Mouse (Mus musculus) neural tube, embryonic 11.5 days (tissue): ENCODE measurements around the gene H13. TPM values are rescaled to one million over a fixed set of nuclear protein-coding genes. Genes with fewer than 3 reads are reported as not detected.

Experiments used
- ATAC-seq: fragments of 200-750 bp; cut with Nextera tagmentation; 2 replicates; pipeline ENCODE4 v1.8.0; 2017; ENCODE audit warnings: moderate number of reproducible peaks, mild to moderate bottlenecking, moderate TSS enrichment, moderate library complexity; ENCODE audit not compliant: insufficient read depth, low FRiP score, low TSS enrichment
- DNase-seq: peaks from one replicate; pipeline ENCODE4 v3.0.0-alpha.2; 2015; ENCODE audit warnings: low spot score
- H3K27ac ChIP-seq: fragments of 300-500 bp; sonication (generic); 2 replicates; pipeline ENCODE4 v1.5.1; 2014; ENCODE audit warnings: low read depth, mild to moderate bottlenecking, low read length
- H3K27me3 ChIP-seq: fragments of 300-500 bp; sonication (generic); 2 replicates; pipeline ENCODE4 v1.6.1; 2014; ENCODE audit warnings: mild to moderate bottlenecking, low read length, mixed read lengths; ENCODE audit not compliant: control insufficient read depth, insufficient read depth
- H3K36me3 ChIP-seq: fragments of 300-500 bp; sonication (generic); 2 replicates; pipeline ENCODE4 v1.6.1; 2014; ENCODE audit warnings: mild to moderate bottlenecking, low read length, moderate library complexity, mixed read lengths; ENCODE audit not compliant: control insufficient read depth, insufficient read depth
- H3K4me1 ChIP-seq: fragments of 300-500 bp; sonication (generic); 2 replicates; pipeline ENCODE4 v1.6.1; 2014; ENCODE audit warnings: low read length, mixed read lengths; ENCODE audit not compliant: control insufficient read depth, insufficient read depth
- H3K4me2 ChIP-seq: fragments of 300-500 bp; sonication (generic); 2 replicates; pipeline ENCODE4 v1.6.1; 2014; ENCODE audit warnings: low read depth, mild to moderate bottlenecking, moderate library complexity
- H3K4me3 ChIP-seq: fragments of 300-500 bp; sonication (generic); 2 replicates; pipeline ENCODE4 v1.5.1; 2014; ENCODE audit warnings: low read depth, low read length
- H3K9ac ChIP-seq: fragments of 300-500 bp; sonication (generic); 2 replicates; pipeline ENCODE4 v1.6.1; 2014; ENCODE audit warnings: mild to moderate bottlenecking, low read length
- H3K9me3 ChIP-seq: fragments of 300-500 bp; sonication (generic); 2 replicates; pipeline ENCODE4 v1.6.1; 2016; ENCODE audit warnings: low read length; ENCODE audit not compliant: control insufficient read depth
- WGBS: fragments of 180-500 bp; shearing (Covaris S2); extraction: QIAGEN DNeasy Blood & Tissue Kit; methylation state at CpG from one replicate; pipeline ENCODE4 v1.1.7; 2014; 5-methylcytosine and 5-hydroxymethylcytosine counted together
- polyA plus RNA-seq: library from polyadenylated mRNA; unstranded; fragments of >200 nt; fragmentation: Nextera tagmentation; extraction: Ambion mirVana; gene quantifications from 2 replicates; pipeline ENCODE4 v1.2.1, GENCODE M21; 2014

The H13 gene
- 123 TPM in 2 replicates for polyA plus RNA-seq

GRCm38 (mm10) chr2:152669256-152669638 is at the start of gene H13:
TSS of gene H13 (plus strand) at chr2:152669461.
- ATAC-seq: peak; percentile 80
- H3K9me3 ChIP-seq: no peaks in the 10 kb centered on the region
- peak; percentile 97 for DNase-seq
- no peaks in the 10 kb centered on the region for H3K36me3 ChIP-seq
- peak within 1 kb of the TSS; percentile 94 for H3K27ac ChIP-seq
- 0% methylated on average over 24 of the region's 35 CpGs for WGBS
- H3K4me1 ChIP-seq: peaks cover 12% of the 10 kb centered on the region; the same call in 1 of the 2 replicates
- peak within 1 kb of the TSS; percentile 98 for H3K9ac ChIP-seq
- H3K27me3 ChIP-seq: no peaks in the 10 kb centered on the region
- H3K4me2 ChIP-seq: peak within 1 kb of the TSS; percentile 78
- H3K4me3 ChIP-seq: peak within 1 kb of the TSS; percentile 98

DNA sequence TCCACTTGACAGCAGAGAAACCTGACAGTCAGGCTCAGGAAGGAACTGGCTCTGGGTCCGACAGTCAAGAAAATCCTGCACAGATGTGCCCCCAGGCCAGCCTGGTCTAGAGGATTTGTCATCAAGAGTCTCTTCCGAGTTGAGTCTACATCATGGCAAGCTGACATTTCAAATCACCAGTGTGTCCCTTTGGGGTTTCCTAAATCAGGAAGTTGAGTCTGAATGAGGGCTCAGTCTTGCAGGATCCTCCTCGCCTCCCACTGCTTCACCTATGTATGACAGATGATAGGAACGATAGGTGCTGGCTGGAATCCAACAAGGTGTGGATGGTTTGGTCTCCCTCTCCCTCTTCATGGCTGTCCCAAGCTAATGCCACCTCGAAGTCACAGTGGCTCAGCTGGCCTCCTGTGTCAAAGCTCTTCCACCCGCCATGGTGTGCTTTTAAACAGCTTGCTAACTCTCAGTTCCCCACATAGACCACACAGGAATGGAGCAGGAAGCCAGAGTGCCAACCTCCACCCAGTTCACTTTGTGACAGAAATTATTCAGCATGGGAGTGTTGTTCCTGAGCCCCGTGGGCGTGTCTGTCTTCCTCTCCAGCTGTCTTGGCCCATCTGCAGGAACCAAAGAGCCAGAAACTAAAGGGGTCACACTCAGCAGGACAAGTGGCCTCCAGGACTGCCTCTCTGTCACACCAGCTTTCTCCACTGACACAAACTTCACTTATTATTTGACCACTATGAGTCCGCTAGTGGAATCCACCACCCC is 48.7 kb upstream of the H13 start:
- H3K27ac ChIP-seq: no peak overlapping the region
- DNase-seq (no peak), ATAC-seq (no peak)
- H3K27me3 ChIP-seq: peaks cover under 1% of the 10 kb centered on the region
- no peaks in the 10 kb centered on the region for H3K4me1 ChIP-seq
- WGBS: 67% methylated on average over 9 of the region's 9 CpGs
- H3K9me3 ChIP-seq: no peaks in the 10 kb centered on the region
- no peak overlapping the region for H3K4me2 ChIP-seq
- no peak overlapping the region for H3K9ac ChIP-seq
- no peaks in the 10 kb centered on the region for H3K36me3 ChIP-seq
- no peak overlapping the region for H3K4me3 ChIP-seq

DNA sequence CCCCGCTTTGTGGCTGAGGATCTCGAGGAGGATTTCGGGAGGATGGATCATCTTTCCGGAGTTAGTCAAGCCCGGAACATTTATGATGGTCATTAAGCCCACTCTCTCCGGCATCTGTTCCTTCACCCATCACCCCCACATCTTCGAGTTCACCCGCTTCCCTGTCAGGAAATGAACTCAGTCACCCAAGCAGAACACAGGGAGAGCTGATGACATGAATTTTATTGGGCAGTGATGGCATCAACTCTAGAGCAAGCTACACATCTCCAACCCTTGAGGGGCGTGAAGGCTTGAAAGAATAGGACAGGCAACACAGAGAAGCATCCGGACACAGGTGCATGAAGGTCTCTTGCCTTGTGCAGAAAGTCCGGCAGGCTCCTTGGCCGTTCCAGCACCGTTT is 47.1 kb upstream of the H13 start:
- Histone ChIP-seq H3K27me3 (peaks cover 17% of the 10 kb centered on the region), H3K4me2 (no peak overlapping the region), H3K4me1 (peaks cover 5% of the 10 kb centered on the region; the same call in 1 of the 2 replicates), H3K9me3 (no peaks in the 10 kb centered on the region), H3K27ac (no peak overlapping the region), H3K36me3 (no peaks in the 10 kb centered on the region), H3K4me3 (no peak overlapping the region), H3K9ac (no peak overlapping the region)
- ATAC-seq (no peak), DNase-seq (no peak)
- 78% methylated on average over 13 of the region's 13 CpGs for WGBS

DNA sequence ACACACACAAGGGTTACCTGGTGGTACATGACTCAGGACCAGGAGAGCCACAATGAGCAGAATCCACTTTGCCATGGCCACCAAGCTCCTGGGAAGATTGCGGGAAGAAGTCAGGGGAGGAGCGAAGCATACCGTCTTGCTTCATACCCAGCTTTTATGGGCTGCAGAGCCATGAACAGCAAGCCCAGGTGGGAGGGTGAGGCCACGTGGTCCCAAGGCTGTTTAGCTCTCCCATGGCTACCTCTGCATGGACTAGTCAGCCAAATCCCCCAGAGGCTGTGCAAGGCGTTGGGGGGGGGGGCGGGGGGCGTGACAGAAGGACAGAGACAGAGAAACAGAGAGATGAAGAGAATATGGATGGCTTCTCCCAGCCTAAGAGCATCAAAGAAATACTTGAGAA is 46.3 kb upstream of the H13 start, which contains the start of gene Defb25:
Defb25 (minus strand) TSS at position 101 of the 400 bp plus-strand sequence.
- no peak for ATAC-seq
- 84% methylated on average over 7 of the region's 7 CpGs for WGBS
- no peak for DNase-seq

GRCm38 (mm10) chr2:152624566-152624965 is 44.7 kb upstream of the H13 start:
- peaks cover 5% of the 10 kb centered on the region; the same call in 1 of the 2 replicates for H3K4me1 ChIP-seq
- H3K27ac ChIP-seq: no peak overlapping the region
- peaks cover 33% of the 10 kb centered on the region for H3K27me3 ChIP-seq
- H3K9ac ChIP-seq: no peak overlapping the region
- no peak overlapping the region for H3K4me2 ChIP-seq
- DNase-seq (no peak), ATAC-seq (no peak)
- H3K9me3 ChIP-seq: no peaks in the 10 kb centered on the region
- 94% methylated on average over 2 of the region's 2 CpGs for WGBS
- no peaks in the 10 kb centered on the region for H3K36me3 ChIP-seq
- H3K4me3 ChIP-seq: no peak overlapping the region

More for the DNA sequence above, 46.3 kb upstream of the H13 start, which contains the start of gene Defb25:
- H3K4me2 ChIP-seq: no peak within 1 kb of the TSS
- H3K36me3 ChIP-seq: no peaks in the 10 kb centered on the region
- H3K27ac ChIP-seq: no peak within 1 kb of the TSS
- H3K27me3 ChIP-seq: peaks cover 24% of the 10 kb centered on the region
- no peaks in the 10 kb centered on the region for H3K9me3 ChIP-seq
- H3K9ac ChIP-seq: no peak within 1 kb of the TSS
- no peak within 1 kb of the TSS for H3K4me3 ChIP-seq
- peaks cover 5% of the 10 kb centered on the region; the same call in 1 of the 2 replicates for H3K4me1 ChIP-seq

DNA sequence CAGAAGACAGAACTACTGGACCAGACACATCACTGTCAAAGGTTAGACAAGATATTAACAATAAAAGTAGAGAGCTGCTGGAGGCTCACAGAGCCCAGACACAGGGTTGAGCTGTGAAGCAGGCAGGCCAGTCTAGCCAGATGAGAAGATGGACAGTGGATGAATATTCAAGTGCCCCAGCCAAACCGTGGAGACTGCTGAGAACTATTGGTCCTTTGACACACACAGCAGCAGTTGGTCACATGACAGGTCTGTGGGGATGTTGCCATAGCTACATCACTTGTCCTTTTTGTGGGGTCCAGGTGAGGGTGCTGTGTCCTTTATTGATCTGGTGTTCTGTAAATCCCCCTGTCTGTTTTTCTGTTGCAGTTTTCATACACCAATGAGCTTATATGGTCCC is 44.0 kb upstream of the H13 start:
- no peak overlapping the region for H3K9ac ChIP-seq
- no peaks in the 10 kb centered on the region for H3K9me3 ChIP-seq
- H3K27ac ChIP-seq: no peak overlapping the region
- H3K4me1 ChIP-seq: peaks cover 5% of the 10 kb centered on the region; the same call in 1 of the 2 replicates
- no peak overlapping the region for H3K4me2 ChIP-seq
- ATAC-seq (0 out of 2 replicates have a peak, but pooled peaks have one; percentile 38), DNase-seq (no peak)
- H3K36me3 ChIP-seq: no peaks in the 10 kb centered on the region
- H3K4me3 ChIP-seq: no peak overlapping the region
- 0% methylated on average over 1 of the region's 1 CpGs for WGBS
- H3K27me3 ChIP-seq: peaks cover 33% of the 10 kb centered on the region

- no peak within 1 kb of the TSS for H3K27ac ChIP-seq
- H3K9me3 ChIP-seq: no peaks in the 10 kb centered on the region
- no peaks in the 10 kb centered on the region for H3K36me3 ChIP-seq
- 1% methylated on average over 59 of the region's 59 CpGs for WGBS
- H3K9ac ChIP-seq: no peak within 1 kb of the TSS; the same call in 1 of the 2 replicates
- DNase-seq (no peak), ATAC-seq (no peak)
- peaks cover 5% of the 10 kb centered on the region; the same call in 1 of the 2 replicates for H3K4me1 ChIP-seq
- H3K4me2 ChIP-seq: peak within 1 kb of the TSS; percentile 49
- peak within 1 kb of the TSS; percentile 32 for H3K4me3 ChIP-seq
- peaks cover 33% of the 10 kb centered on the region for H3K27me3 ChIP-seq
Measured at GRCm38 (mm10) chr2:152626774-152627591, 42.3 kb upstream of the H13 start, which contains the start of gene Rem1. TSS of gene Rem1 (plus strand) at chr2:152626951.

DNA sequence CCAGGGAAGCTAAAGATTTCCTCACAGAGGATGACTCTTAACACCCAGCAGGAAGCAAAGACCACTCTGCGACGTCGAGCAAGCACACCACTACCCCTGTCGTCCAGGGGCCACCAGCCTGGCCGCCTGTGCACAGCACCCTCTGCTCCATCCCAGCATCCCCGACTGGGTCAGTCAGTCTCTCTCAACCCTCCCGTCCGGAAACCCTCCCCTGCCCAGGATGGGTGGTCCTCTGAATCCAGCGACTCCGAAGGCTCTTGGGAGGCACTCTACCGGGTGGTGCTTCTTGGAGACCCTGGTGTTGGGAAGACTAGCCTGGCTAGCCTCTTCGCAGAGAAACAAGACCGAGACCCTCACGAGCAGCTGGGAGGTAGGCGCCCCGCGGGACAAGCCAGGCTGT is 41.2 kb upstream of the H13 start:
- Histone ChIP-seq H3K27ac (no peak overlapping the region), H3K9ac (no peak overlapping the region), H3K4me2 (no peak overlapping the region), H3K36me3 (no peaks in the 10 kb centered on the region), H3K4me3 (no peak overlapping the region), H3K4me1 (peaks cover 5% of the 10 kb centered on the region; the same call in 1 of the 2 replicates), H3K9me3 (no peaks in the 10 kb centered on the region), H3K27me3 (peaks cover 33% of the 10 kb centered on the region)
- ATAC-seq (no peak), DNase-seq (no peak)
- WGBS: 42% methylated on average over 17 of the region's 17 CpGs
